Mouse (Mus musculus) forebrain, embryonic 13.5 days (tissue): ENCODE results near the gene Anks1. TPM values are rescaled to one million over a fixed set of nuclear protein-coding genes. Genes with fewer than 3 reads are reported as not detected.
"Not testable (repeated sequence)": the region's sequence is repeated elsewhere in the genome, so short reads cannot be mapped to it uniquely, and the experiment has no call there.

ENCODE experiments used
- ATAC-seq: fragments of 200-750 bp; cut with Nextera tagmentation; 2 replicates; pipeline ENCODE4 v1.8.0; 2017
- H3K27ac ChIP-seq: fragments of 300-500 bp; sonication (generic); 2 replicates; pipeline ENCODE4 v1.5.1; 2015; ENCODE audit warnings: inconsistent platforms, mild to moderate bottlenecking, moderate library complexity
- H3K27me3 ChIP-seq: fragments of 300-500 bp; sonication (generic); 2 replicates; pipeline ENCODE4 v1.6.1; 2015; ENCODE audit warnings: mild to moderate bottlenecking, inconsistent platforms
- H3K36me3 ChIP-seq: fragments of 300-500 bp; sonication (generic); 2 replicates; pipeline ENCODE4 v1.6.1; 2015; ENCODE audit warnings: mild to moderate bottlenecking, inconsistent platforms; ENCODE audit not compliant: poor library complexity, severe bottlenecking
- H3K4me1 ChIP-seq: fragments of 300-500 bp; sonication (generic); 2 replicates; pipeline ENCODE4 v1.6.1; 2015; ENCODE audit warnings: inconsistent platforms
- H3K4me2 ChIP-seq: fragments of 300-500 bp; sonication (generic); 2 replicates; pipeline ENCODE4 v1.6.1; 2015; ENCODE audit warnings: inconsistent platforms, mild to moderate bottlenecking, moderate library complexity
- H3K4me3 ChIP-seq: fragments of 300-500 bp; sonication (generic); 2 replicates; pipeline ENCODE4 v1.5.1; 2015; ENCODE audit warnings: mild to moderate bottlenecking, inconsistent platforms
- H3K9ac ChIP-seq: fragments of 300-500 bp; sonication (generic); 2 replicates; pipeline ENCODE4 v1.6.1; 2015; ENCODE audit warnings: mild to moderate bottlenecking, inconsistent platforms
- H3K9me3 ChIP-seq: fragments of 300-500 bp; sonication (generic); replicated peaks from 2 replicates; pipeline ENCODE4 v1.6.1; 2016; ENCODE audit warnings: inconsistent platforms
- WGBS: fragments of 180-500 bp; shearing (Covaris S2); methylation state at CpG from one replicate; pipeline ENCODE4 v1.1.7; 2015; 5-methylcytosine and 5-hydroxymethylcytosine counted together
- polyA plus RNA-seq: library from polyadenylated mRNA; unstranded; fragments of >200 nt; fragmentation: Nextera tagmentation; extraction: Ambion mirVana; gene quantifications from 2 replicates; pipeline ENCODE4 v1.2.1, GENCODE M21; 2015

Gene Anks1
- polyA plus RNA-seq, 1 experiment from 2014 or later: 45.2 TPM

- Histone ChIP-seq H3K36me3 (peaks cover 56% of the 10 kb centered on the region), H3K27ac (no peak overlapping the region), H3K4me3 (no peak overlapping the region), H3K9ac (no peak overlapping the region), H3K27me3 (no peaks in the 10 kb centered on the region), H3K9me3 (no peaks in the 10 kb centered on the region), H3K4me2 (no peak overlapping the region), H3K4me1 (no peaks in the 10 kb centered on the region)
- 89% methylated on average over 12 of the region's 12 CpGs for WGBS
- no peak for ATAC-seq
Observed at GRCm38 (mm10) chr17:27984421-27984820, 75.3 kb downstream of the Anks1 start.

DNA sequence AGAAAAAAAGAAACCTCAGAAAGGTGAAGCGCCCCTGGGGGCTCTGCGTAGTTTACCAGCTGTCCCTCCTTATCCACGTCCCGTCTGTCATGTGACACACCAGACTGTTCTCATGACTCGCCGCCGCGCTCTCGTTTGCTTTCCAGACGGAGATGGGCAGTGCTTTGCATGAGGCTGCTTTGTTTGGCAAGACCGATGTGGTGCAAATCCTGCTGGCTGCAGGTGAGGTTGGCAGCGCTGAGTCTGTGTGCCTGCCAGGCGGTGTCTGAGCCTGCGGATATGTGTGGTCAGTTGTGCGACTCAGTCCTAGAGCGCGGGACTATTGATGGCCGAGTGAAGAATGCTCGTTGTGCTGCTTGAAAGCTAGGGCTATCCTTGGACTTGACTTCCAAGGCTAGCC, 77.0 kb downstream of the Anks1 start:
- no peaks in the 10 kb centered on the region for H3K4me1 ChIP-seq
- H3K9me3 ChIP-seq: no peaks in the 10 kb centered on the region
- no peak overlapping the region for H3K4me2 ChIP-seq
- no peaks in the 10 kb centered on the region for H3K27me3 ChIP-seq
- no peak overlapping the region for H3K4me3 ChIP-seq
- H3K27ac ChIP-seq: no peak overlapping the region
- 96% methylated on average over 19 of the region's 19 CpGs for WGBS
- ATAC-seq: no peak
- H3K9ac ChIP-seq: no peak overlapping the region
- peaks cover 54% of the 10 kb centered on the region for H3K36me3 ChIP-seq

DNA sequence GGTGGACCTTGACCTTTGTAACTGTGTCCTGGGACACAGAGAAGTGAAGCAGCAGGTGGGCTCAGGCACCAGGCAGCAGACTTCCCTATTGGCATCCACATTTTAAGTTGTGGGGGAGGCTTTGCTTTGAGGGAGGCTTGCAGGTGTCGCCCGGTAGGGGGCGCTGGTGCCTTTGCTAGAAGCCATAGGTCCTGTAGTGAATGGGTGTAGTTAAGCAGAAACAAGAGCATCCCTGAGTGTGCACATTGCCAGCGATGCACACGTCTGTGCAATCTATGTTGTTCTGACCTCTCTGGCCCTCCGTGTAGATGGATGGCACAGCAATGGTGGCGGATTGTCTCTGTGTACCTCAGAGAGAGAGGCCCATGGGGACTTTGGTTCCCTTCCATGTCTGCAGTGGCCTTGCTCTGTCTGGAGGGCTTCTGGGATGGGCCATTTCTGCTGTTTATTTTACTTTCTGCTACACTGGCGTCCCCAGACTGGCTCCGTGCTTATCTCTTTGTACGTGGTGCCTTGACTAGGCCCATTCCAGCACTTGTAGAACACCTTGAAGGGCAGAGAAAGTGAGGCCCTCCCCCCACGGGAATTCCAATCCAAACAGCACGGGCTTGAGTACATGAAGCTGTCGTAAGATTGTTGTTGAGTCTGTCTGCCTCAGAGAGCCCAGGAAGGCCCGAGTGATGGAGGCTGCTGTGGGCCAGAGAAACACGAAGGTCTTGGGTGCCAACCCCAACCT, 80.9 kb downstream of the Anks1 start:
- Histone ChIP-seq H3K4me3 (no peak overlapping the region), H3K27me3 (no peaks in the 10 kb centered on the region), H3K4me2 (no peak overlapping the region), H3K36me3 (peaks cover 77% of the 10 kb centered on the region), H3K27ac (no peak overlapping the region), H3K9ac (no peak overlapping the region), H3K9me3 (no peaks in the 10 kb centered on the region), H3K4me1 (no peaks in the 10 kb centered on the region)
- WGBS: 51% methylated on average over 15 of the region's 15 CpGs
- ATAC-seq: peak; percentile 78

DNA sequence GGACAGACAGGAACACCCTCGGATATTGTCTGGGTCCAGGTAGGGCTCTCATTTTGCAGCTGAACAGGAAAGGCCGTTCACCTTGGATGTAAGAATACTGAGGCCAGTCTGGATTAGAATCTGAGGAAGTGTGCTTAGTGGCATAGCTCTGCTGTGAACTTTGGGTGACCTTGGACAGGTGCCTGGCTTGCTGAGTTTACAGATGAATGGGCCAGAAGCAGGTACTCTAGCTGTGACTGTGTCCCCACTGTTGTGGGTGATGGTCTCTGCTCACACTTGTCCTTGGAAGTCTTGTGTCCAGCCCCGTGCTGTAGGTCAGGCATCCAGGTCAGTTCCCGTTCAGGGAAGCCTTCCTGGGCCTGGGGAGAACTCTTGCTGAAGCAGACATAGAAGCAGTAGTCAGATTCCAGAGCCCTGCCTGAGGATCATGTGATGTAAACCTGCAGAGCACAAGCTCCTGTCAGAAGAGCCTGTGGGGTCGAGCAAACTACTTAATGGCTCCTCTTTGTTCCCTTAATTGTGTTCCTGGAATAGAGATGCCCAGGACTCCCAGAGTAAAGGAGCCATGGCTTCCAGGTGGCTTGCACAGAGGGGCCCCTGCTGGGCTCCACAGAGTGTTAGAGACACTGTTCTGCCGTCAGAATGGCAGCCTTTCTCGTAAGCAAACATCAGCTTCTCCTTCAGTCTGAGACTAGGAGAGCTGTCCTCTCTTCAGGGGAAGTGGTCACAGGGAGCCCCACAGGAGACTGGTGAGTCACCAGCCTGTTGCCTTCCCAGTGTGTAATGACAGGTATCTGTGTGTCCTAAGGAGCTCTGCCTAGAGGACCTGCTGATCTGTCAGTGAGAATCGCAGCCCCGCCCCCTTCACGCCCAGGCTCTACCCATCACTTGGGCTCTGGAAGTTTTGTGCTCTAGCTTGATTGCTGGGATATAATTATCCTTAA, 85.2 kb downstream of the Anks1 start:
- WGBS: 54% methylated on average over 10 of the region's 10 CpGs
- Histone ChIP-seq H3K4me1 (no peaks in the 10 kb centered on the region), H3K27me3 (no peaks in the 10 kb centered on the region), H3K4me3 (no peak overlapping the region), H3K4me2 (no peak overlapping the region), H3K27ac (0 out of 2 replicates have a peak overlapping the region, but pooled peaks have one; percentile 3), H3K36me3 (peaks cover 73% of the 10 kb centered on the region), H3K9ac (no peak overlapping the region), H3K9me3 (no peaks in the 10 kb centered on the region)
- ATAC-seq: no peak

DNA sequence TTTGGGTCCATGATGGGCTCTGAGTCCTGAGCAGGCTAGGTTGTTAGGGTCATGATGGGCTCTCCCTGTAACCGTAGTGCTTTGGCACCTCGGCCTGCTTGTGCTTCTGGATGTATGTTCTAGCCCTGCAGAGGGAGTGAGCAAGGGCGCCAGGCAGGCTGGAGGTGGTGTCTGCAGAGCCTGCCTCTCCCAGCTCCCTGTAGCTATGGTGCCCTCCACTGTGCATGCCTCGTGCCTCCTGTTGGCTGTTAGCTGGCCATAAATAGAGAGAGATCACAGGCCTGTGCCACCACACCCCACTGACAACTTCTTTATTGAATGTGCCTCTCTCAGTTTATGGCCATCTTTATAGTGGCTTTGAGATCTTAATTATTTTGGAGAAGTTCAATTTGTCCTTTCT, 87.2 kb downstream of the Anks1 start:
- Histone ChIP-seq H3K4me1 (peaks cover 7% of the 10 kb centered on the region; the same call in 1 of the 2 replicates), H3K9me3 (no peaks in the 10 kb centered on the region), H3K4me3 (no peak overlapping the region), H3K27ac (no peak overlapping the region), H3K27me3 (no peaks in the 10 kb centered on the region), H3K4me2 (no peak overlapping the region), H3K9ac (no peak overlapping the region), H3K36me3 (peaks cover 67% of the 10 kb centered on the region)
- no peak for ATAC-seq
- 93% methylated on average over 4 of the region's 4 CpGs for WGBS

DNA sequence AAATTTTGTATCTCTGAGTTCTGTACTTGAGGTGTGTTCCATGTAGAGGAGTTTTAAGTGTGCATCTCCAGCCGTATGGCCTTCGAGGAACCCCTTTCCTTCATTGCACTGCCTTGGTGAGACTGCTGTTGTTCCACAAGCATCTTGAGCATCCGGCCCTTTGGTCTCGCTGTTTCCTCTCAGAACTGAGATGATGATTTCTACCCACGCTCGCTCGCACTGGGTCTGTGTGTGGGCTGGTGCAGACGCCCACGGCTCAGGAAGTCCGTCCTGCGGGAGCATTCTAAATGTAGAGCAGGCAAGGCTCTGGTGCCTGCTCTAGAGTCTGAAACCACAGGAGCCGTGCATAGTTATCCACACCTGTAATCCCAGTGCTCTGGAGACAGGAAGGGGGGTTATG, 88.1 kb downstream of the Anks1 start:
- Histone ChIP-seq H3K36me3 (peaks cover 59% of the 10 kb centered on the region), H3K4me1 (peaks cover 8% of the 10 kb centered on the region; the same call in 1 of the 2 replicates), H3K9ac (no peak overlapping the region), H3K9me3 (no peaks in the 10 kb centered on the region), H3K4me2 (no peak overlapping the region), H3K27ac (no peak overlapping the region), H3K27me3 (no peaks in the 10 kb centered on the region), H3K4me3 (no peak overlapping the region)
- ATAC-seq: no peak
- WGBS: 95% methylated on average over 12 of the region's 12 CpGs

DNA sequence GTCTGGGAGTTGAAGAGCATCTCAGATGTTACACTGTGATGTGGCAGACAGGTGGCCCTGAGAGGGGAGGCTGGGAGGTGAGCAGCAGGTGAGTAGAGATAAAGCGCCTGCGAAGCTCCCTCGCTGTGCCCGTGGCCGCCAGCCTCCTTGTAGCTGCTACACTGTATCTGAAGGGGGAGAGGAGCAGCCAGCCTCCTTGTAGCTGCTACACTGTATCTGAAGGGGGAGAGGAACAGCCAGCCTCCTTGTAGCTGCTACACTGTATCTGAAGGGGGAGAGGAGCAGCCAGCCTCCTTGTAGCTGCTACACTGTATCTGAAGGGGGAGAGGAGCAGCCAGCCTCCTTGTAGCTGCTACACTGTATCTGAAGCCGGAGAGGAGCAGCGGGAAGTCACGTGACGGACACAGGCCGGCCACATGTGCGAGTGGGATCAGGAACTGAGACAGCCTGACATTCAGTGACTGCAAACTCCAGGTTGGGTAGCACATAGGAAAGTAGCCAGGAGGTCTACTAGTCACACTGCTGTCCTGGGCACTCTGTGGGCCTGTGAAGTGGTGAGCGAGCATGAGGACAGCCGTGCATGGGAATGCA, 90.7 kb downstream of the Anks1 start:
- not testable (repeated sequence) for H3K27ac ChIP-seq

GRCm38 (mm10) chr17:28000389-28000788, 91.3 kb downstream of the Anks1 start:
- H3K9ac ChIP-seq: no peak overlapping the region
- H3K27ac ChIP-seq: no peak overlapping the region
- no peak overlapping the region for H3K4me2 ChIP-seq
- H3K36me3 ChIP-seq: peaks cover 36% of the 10 kb centered on the region
- WGBS: 70% methylated on average over 4 of the region's 4 CpGs
- H3K9me3 ChIP-seq: no peaks in the 10 kb centered on the region
- H3K4me3 ChIP-seq: no peak overlapping the region
- no peak for ATAC-seq
- H3K4me1 ChIP-seq: peaks cover 18% of the 10 kb centered on the region; the same call in 1 of the 2 replicates
- no peaks in the 10 kb centered on the region for H3K27me3 ChIP-seq

More for the DNA sequence above, 90.7 kb downstream of the Anks1 start:
- WGBS: 85% methylated on average over 13 of the region's 13 CpGs
- H3K4me3 ChIP-seq, H3K27me3 ChIP-seq, H3K9ac ChIP-seq, H3K9me3 ChIP-seq, ATAC-seq, H3K4me2 ChIP-seq: not testable (repeated sequence)
- Histone ChIP-seq H3K4me1 (peaks cover 12% of the 10 kb centered on the region; the same call in 1 of the 2 replicates), H3K36me3 (peaks cover 40% of the 10 kb centered on the region)

- no peaks in the 10 kb centered on the region for H3K9me3 ChIP-seq
- no peak overlapping the region for H3K4me2 ChIP-seq
- H3K4me1 ChIP-seq: peaks cover 23% of the 10 kb centered on the region; the same call in 1 of the 2 replicates
- no peak overlapping the region for H3K9ac ChIP-seq
- peaks cover 31% of the 10 kb centered on the region for H3K36me3 ChIP-seq
- no peak overlapping the region for H3K27ac ChIP-seq
- WGBS: 48% methylated on average over 1 of the region's 1 CpGs
- H3K27me3 ChIP-seq: no peaks in the 10 kb centered on the region
- H3K4me3 ChIP-seq: no peak overlapping the region
- no peak for ATAC-seq
Observed at GRCm38 (mm10) chr17:28000851-28001250, 91.7 kb downstream of the Anks1 start.

DNA sequence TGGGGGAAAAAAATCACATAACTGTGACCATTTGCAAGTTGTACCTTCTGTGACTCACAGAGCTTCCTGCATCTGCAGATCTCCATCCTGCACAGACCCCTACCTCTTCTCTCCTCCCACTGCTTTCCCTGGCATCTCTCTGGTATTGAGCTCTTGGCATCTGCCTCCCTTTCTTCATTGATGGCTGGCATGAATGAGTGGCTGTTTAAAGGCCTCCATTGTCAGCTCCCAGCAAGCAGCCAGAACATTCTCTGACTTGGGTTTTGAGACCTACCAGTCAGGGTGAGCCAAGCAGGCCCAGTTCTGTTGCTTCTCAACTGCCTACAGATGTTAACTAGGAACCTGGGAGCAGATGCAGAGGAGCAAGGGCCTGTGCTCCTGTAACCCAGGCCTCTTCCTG, 96.3 kb downstream of the Anks1 start:
- Histone ChIP-seq H3K4me2 (no peak overlapping the region), H3K27me3 (0 out of 2 replicates have a peak, but pooled peaks cover 5% of the 10 kb centered on the region), H3K27ac (0 out of 2 replicates have a peak overlapping the region, but pooled peaks have one; percentile 3), H3K9me3 (no peaks in the 10 kb centered on the region), H3K9ac (peak overlapping the region; percentile 26; the same call in 1 of the 2 replicates), H3K4me3 (no peak overlapping the region), H3K36me3 (peaks cover 24% of the 10 kb centered on the region), H3K4me1 (peaks cover 53% of the 10 kb centered on the region)
- ATAC-seq: no peak

DNA sequence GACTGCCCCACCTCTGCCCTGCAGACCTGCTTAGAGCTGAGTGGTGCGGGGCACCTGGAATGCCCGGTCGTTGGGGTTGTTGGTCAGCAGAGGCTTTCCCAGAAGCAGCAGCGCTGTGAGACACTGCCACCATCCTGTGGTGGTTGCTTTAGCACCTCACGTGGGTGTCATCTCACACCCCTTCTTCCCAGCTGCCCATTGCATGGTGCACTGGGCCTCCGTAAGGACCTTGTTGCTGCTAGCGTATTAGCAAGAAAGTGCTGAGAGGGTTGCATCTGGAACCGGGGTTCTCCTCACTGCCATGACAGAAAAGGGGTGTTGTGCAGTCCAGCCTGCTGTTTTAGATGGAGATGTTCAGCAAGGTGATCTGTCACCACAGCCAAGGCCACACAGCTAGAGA, 97.1 kb downstream of the Anks1 start:
- no peak for ATAC-seq
- H3K9me3 ChIP-seq: no peaks in the 10 kb centered on the region

More for the DNA sequence above, 97.1 kb downstream of the Anks1 start:
- Histone ChIP-seq H3K36me3 (peaks cover 31% of the 10 kb centered on the region), H3K4me1 (peaks cover 47% of the 10 kb centered on the region), H3K9ac (no peak overlapping the region), H3K27ac (no peak overlapping the region), H3K4me2 (no peak overlapping the region), H3K4me3 (no peak overlapping the region), H3K27me3 (0 out of 2 replicates have a peak, but pooled peaks cover 5% of the 10 kb centered on the region)
- 89% methylated on average over 8 of the region's 8 CpGs for WGBS
